Mouse (Mus musculus) left cerebral cortex, postnatal 10 days (tissue): ENCODE results near the gene Cep89. TPM values are rescaled to one million over a fixed set of nuclear protein-coding genes. Genes with fewer than 3 reads are reported as not detected.
A peak's percentile ranks its signal among the peaks of the same experiment; 100 is the strongest.

Experiments used
- DNase-seq, 2 experiments: peaks; one replicate each; pipeline ENCODE4 v3.0.0; 2021 to 2022; ENCODE audit warnings: low spot score in 2 of 2, mixed read lengths in 1 of 2; ENCODE audit errors: extremely low spot score in 1 of 2
- intact Hi-C: fragments of 180-260 bp; cut with DNase I; formaldehyde crosslinking; loops from one replicate; pipeline ENCODE4 v1.15.1; 2025
- total RNA-seq, 2 experiments: library from RNA; stranded (reverse); gene quantifications; 2 replicates each; pipeline ENCODE4 v1.2.3; 2021

Cep89 gene
- total RNA-seq, 2 experiments from 2014 or later: 21.5 to 24.7 TPM

GRCm38 (mm10) chr7:35380351-35380750 lies 16.5 kb upstream of the Cep89 start:
- no peak for DNase-seq
- intact Hi-C loops: no loop called here

- intact Hi-C loops: no loop called here
- DNase-seq: no peak
Measured at GRCm38 (mm10) chr7:35381861-35382260, 15.0 kb upstream of the Cep89 start.

GRCm38 (mm10) chr7:35382706-35383353 lies 14.0 kb upstream of the Cep89 start:
- DNase-seq: no peak
- intact Hi-C loops: no loop called here

- intact Hi-C loops: no loop called here
- DNase-seq: no peak
Measured at GRCm38 (mm10) chr7:35386525-35386952, 10.3 kb upstream of the Cep89 start.

GRCm38 (mm10) chr7:35388694-35389093 lies 8.1 kb upstream of the Cep89 start:
- DNase-seq: no peak
- intact Hi-C loops: no loop called here

- intact Hi-C loops: no loop called here
- no peak for DNase-seq
Measured at GRCm38 (mm10) chr7:35392935-35393334, 3.9 kb upstream of the Cep89 start.

- intact Hi-C loops: no loop called here
- DNase-seq: peak in 1 of 2 experiments; percentile 41
Measured at GRCm38 (mm10) chr7:35395734-35396456, 940 bp upstream of the Cep89 start.

- intact Hi-C loops: no loop called here
- DNase-seq: no peak
Measured at GRCm38 (mm10) chr7:35401169-35401568, 4.3 kb downstream of the Cep89 start.

GRCm38 (mm10) chr7:35415226-35415625 lies 18.4 kb downstream of the Cep89 start:
- no peak for DNase-seq
- intact Hi-C loops: loop anchor here (5.0 to 10.0 kb wide), 2 partner anchors 113 to 210 kb away; no protein-coding TSS in a partner anchor

- intact Hi-C loops: loop anchor here (5.0 to 10.0 kb wide), 2 partner anchors 114 to 209 kb away; no protein-coding TSS in a partner anchor
- no peak for DNase-seq
Measured at GRCm38 (mm10) chr7:35415801-35416653, 19.2 kb downstream of the Cep89 start.

GRCm38 (mm10) chr7:35416654-35416948 lies 19.8 kb downstream of the Cep89 start:
- intact Hi-C loops: loop anchor here (5.0 to 10.0 kb wide), 2 partner anchors 114 to 208 kb away; no protein-coding TSS in a partner anchor
- no peak for DNase-seq

GRCm38 (mm10) chr7:35423071-35423470 lies 26.2 kb downstream of the Cep89 start:
- no peak for DNase-seq
- intact Hi-C loops: no loop called here

GRCm38 (mm10) chr7:35428146-35428545 lies 31.3 kb downstream of the Cep89 start:
- intact Hi-C loops: no loop called here
- DNase-seq: no peak

- intact Hi-C loops: no loop called here
- no peak for DNase-seq
Measured at GRCm38 (mm10) chr7:35435266-35435665, 38.4 kb downstream of the Cep89 start.

GRCm38 (mm10) chr7:35447501-35447900 lies 50.7 kb downstream of the Cep89 start:
- DNase-seq: no peak
- intact Hi-C loops: no loop called here

GRCm38 (mm10) chr7:35447996-35448846 lies 51.4 kb downstream of the Cep89 start, which contains the start of gene Slc7a9:
Gene Slc7a9, plus strand, starts transcription at chr7:35448796.
- intact Hi-C loops: no loop called here
- no peak for DNase-seq

GRCm38 (mm10) chr7:35448867-35449266 lies 52.0 kb downstream of the Cep89 start:
- intact Hi-C loops: no loop called here
- DNase-seq: no peak

- intact Hi-C loops: no loop called here
- no peak for DNase-seq
Measured at GRCm38 (mm10) chr7:35456091-35456814, 59.4 kb downstream of the Cep89 start.
